8 mouse cellular contexts compared by ENCODE assay signal in the genomic region with DNA sequence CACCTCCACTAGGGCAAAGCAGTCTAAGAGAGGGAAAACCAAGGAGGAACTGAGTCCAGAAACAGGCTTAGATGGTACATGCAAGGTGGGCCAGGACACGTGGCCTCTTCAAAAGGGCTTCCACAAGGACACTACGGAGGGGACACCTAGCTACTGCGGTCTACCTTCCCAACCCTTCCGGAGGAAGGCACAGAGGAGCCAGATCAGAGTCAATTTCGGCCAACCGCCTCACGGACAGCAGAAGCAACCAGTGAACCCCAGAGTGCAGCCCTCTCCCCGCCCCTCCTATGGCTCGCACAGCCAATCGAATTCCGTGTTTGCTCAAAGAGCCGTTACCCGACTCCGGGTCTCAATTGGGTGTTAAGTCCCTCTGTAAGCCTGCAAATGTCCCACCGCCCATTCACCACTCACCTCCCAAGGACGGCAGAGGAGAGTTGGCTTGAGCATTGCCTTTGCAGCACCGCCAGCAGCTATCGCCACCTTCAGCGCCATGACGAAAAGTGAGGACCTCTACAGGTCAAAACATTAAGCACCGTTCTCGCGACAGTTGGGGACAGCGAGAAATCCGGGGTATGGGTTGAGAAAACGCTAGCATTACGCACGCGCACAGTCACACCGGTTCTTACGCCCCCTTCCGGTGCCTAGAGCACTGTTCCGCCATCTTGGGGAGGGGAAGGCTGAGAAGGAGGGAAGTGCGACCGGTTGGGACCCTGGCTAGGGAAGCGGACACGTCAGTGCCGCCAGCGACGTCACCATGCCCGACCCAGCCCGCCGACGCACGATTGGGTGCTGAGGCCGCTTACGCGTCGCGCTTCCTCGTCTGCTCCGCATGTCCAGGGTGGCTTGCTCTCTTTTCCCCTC. TPM values are rescaled to one million over a fixed set of nuclear protein-coding genes. Genes with fewer than 3 reads are reported as not detected.
A peak's percentile ranks its signal among the peaks of the same experiment; 100 is the strongest.
DNase-seq lines count a peak whose midpoint lies in the region; ATAC-seq and TF ChIP-seq lines count a peak whose summit lies in the region.

A gene (minus strand): TSS at position 534 of the 861 bp plus-strand sequence.
A gene (plus strand): TSS at position 665 of the 861 bp plus-strand sequence.

- H3K27ac ChIP-seq in heart, embryonic 12.5 days (ENCODE audit: poor library complexity, severe bottlenecking) = peak within 1 kb of the TSS; percentile 86
- H3K27ac ChIP-seq in kidney, postnatal 0 days = peak within 1 kb of the TSS; percentile 88
- peak within 1 kb of the TSS; percentile 79 for H3K27ac ChIP-seq in liver, embryonic 11.5 days (ENCODE audit: low read depth, low read length)
- H3K27ac ChIP-seq in stomach, embryonic 14.5 days (ENCODE audit: low read length) = peak within 1 kb of the TSS; percentile 81; the same call in 1 of the 2 replicates

- peak within 1 kb of the TSS; percentile 73 for H3K4me3 ChIP-seq in heart, embryonic 12.5 days
- peak within 1 kb of the TSS; percentile 50 for H3K4me3 ChIP-seq in kidney, postnatal 0 days (replicated peaks; ENCODE audit: low read depth, low read length)
- peak within 1 kb of the TSS; percentile 71 for H3K4me3 ChIP-seq in liver, embryonic 11.5 days (ENCODE audit: low read depth, low read length)
- H3K4me3 ChIP-seq in stomach, embryonic 14.5 days (ENCODE audit: low read depth, low read length) = peak within 1 kb of the TSS; percentile 54

- H3K4me1 ChIP-seq in heart, embryonic 12.5 days (replicated peaks) = peaks cover 22% of the 10 kb centered on the region
- no peaks in the 10 kb centered on the region for H3K4me1 ChIP-seq in kidney, postnatal 0 days (replicated peaks; ENCODE audit: insufficient read depth, low read length)
- no peaks in the 10 kb centered on the region; the same call in 1 of the 2 replicates for H3K4me1 ChIP-seq in liver, embryonic 11.5 days (replicated peaks; ENCODE audit: control insufficient read depth, insufficient read depth, low read length)
- H3K4me1 ChIP-seq in stomach, embryonic 14.5 days (ENCODE audit: control insufficient read depth, insufficient read depth, low read length) = peaks cover 3% of the 10 kb centered on the region; the same call in 1 of the 2 replicates

- WGBS in heart, embryonic 12.5 days = 15% methylated on average over 51 of the region's 52 CpGs
- WGBS in kidney, postnatal 0 days = 24% methylated on average over 52 of the region's 52 CpGs
- 11% methylated on average over 52 of the region's 52 CpGs for WGBS in liver, embryonic 11.5 days
- 15% methylated on average over 46 of the region's 52 CpGs for WGBS in stomach, embryonic 14.5 days

- TF ChIP-seq CTCF in kidney, postnatal 0 days (IDR thresholded peaks at IDR 0.05; ENCODE audit: low read depth) = peak; percentile 62

- peak within 1 kb of the TSS; percentile 83 for H3K9ac ChIP-seq in heart, embryonic 12.5 days
- H3K9ac ChIP-seq in kidney, postnatal 0 days (ENCODE audit: low read depth, low read length) = peak within 1 kb of the TSS; percentile 65
- peak within 1 kb of the TSS; percentile 84 for H3K9ac ChIP-seq in liver, embryonic 11.5 days (ENCODE audit: low read depth, low read length)
- H3K9ac ChIP-seq in stomach, embryonic 14.5 days (replicated peaks; ENCODE audit: low read depth, low read length) = peak within 1 kb of the TSS; percentile 65

- DNase-seq in CD4-positive helper T cell, adult 2 months (ENCODE audit: low read depth, low spot score) = peak; percentile 96
- DNase-seq in brain, embryonic 18.5 days (ENCODE audit: low read depth, low spot score) = peak; percentile 94
- DNase-seq in kidney, postnatal 0 days (ENCODE audit: low spot score) = peak; percentile 97
- peak; percentile 89 for DNase-seq in liver, embryonic 11.5 days (ENCODE audit: low spot score)
- DNase-seq in naive thymus-derived CD4-positive, alpha-beta T cell, adult 2 months (ENCODE audit: low read depth) = peak; percentile 96

- peak within 1 kb of the TSS; percentile 74 for H3K4me2 ChIP-seq in heart, embryonic 12.5 days
- peak within 1 kb of the TSS; percentile 67 for H3K4me2 ChIP-seq in kidney, postnatal 0 days (ENCODE audit: low read length)
- H3K4me2 ChIP-seq in liver, embryonic 11.5 days = peak within 1 kb of the TSS; percentile 76
- H3K4me2 ChIP-seq in stomach, embryonic 14.5 days (replicated peaks; ENCODE audit: low read depth, low read length) = peak within 1 kb of the TSS; percentile 49

- H3K27me3 ChIP-seq in heart, embryonic 12.5 days (replicated peaks) = no peaks in the 10 kb centered on the region; the same call in 1 of the 2 replicates
- no peaks in the 10 kb centered on the region for H3K27me3 ChIP-seq in kidney, postnatal 0 days (ENCODE audit: insufficient read depth, low read length)
- H3K27me3 ChIP-seq in liver, embryonic 11.5 days (replicated peaks; ENCODE audit: control insufficient read depth, insufficient read depth, low read length) = peaks cover 11% of the 10 kb centered on the region
- no peaks in the 10 kb centered on the region for H3K27me3 ChIP-seq in stomach, embryonic 14.5 days (ENCODE audit: control insufficient read depth, insufficient read depth, low read length)

- H3K9me3 ChIP-seq in heart, embryonic 12.5 days (replicated peaks) = no peaks in the 10 kb centered on the region
- H3K9me3 ChIP-seq in kidney, postnatal 0 days (replicated peaks; ENCODE audit: low read length) = no peaks in the 10 kb centered on the region
- no peaks in the 10 kb centered on the region for H3K9me3 ChIP-seq in liver, embryonic 11.5 days (ENCODE audit: control insufficient read depth, low read length)
- no peaks in the 10 kb centered on the region for H3K9me3 ChIP-seq in stomach, embryonic 14.5 days (ENCODE audit: control insufficient read depth, low read depth, low read length)

- peaks cover 33% of the 10 kb centered on the region for H3K36me3 ChIP-seq in heart, embryonic 12.5 days
- H3K36me3 ChIP-seq in kidney, postnatal 0 days (ENCODE audit: insufficient read depth, low read length) = no peaks in the 10 kb centered on the region
- H3K36me3 ChIP-seq in liver, embryonic 11.5 days (ENCODE audit: control insufficient read depth, insufficient read depth, low read length) = peaks cover 11% of the 10 kb centered on the region; the same call in 1 of the 2 replicates
- no peaks in the 10 kb centered on the region; the same call in 1 of the 2 replicates for H3K36me3 ChIP-seq in stomach, embryonic 14.5 days (ENCODE audit: control insufficient read depth, insufficient read depth, low read length)

- ATAC-seq in erythroid progenitor cell, adult 5-6 weeks (replicated peaks; ENCODE audit: low FRiP score, poor library complexity, severe bottlenecking) = peak; percentile 89
- ATAC-seq in heart, embryonic 12.5 days (ENCODE audit: insufficient number of reproducible peaks, low FRiP score) = peak; percentile 94
- ATAC-seq in kidney, postnatal 0 days (replicated peaks; ENCODE audit: low FRiP score, low read depth) = peak; percentile 97
- peak; percentile 92 for ATAC-seq in liver, embryonic 11.5 days (replicated peaks; ENCODE audit: low FRiP score)
- ATAC-seq in stomach, embryonic 14.5 days (ENCODE audit: insufficient number of reproducible peaks, insufficient read depth, low FRiP score, low read depth) = peak; percentile 95

RNA-seq across cellular contexts. Expression of the first gene that starts in this region (rescaled TPM):
- 135 and 141 TPM in 2 replicates for total RNA-seq in erythroid progenitor cell, adult 5-6 weeks (2015; ENCODE audit: low replicate concordance)
- total RNA-seq in erythroid progenitor cell, adult 5-6 weeks (2017; ENCODE audit: low replicate concordance) = 68.3 and 80.2 TPM in 2 replicates
- 270 and 279 TPM in 2 replicates for polyA plus RNA-seq in heart, embryonic 12.5 days (2016; fragmentation: Nextera tagmentation; extraction: Ambion mirVana)
- polyA plus RNA-seq in kidney, postnatal 0 days (2015; fragmentation: Nextera tagmentation; extraction: Ambion mirVana) = 256 and 265 TPM in 2 replicates
- 196 and 206 TPM in 2 replicates for polyA plus RNA-seq in liver, embryonic 11.5 days (2014; fragmentation: Nextera tagmentation; extraction: Ambion mirVana)
- polyA plus RNA-seq in stomach, embryonic 14.5 days (2014; fragmentation: Nextera tagmentation; extraction: Ambion mirVana) = 217 and 238 TPM in 2 replicates

RNA-seq across cellular contexts. Expression of the second gene that starts in this region (rescaled TPM):
- 115 and 124 TPM in 2 replicates for total RNA-seq in erythroid progenitor cell, adult 5-6 weeks (2015; ENCODE audit: low replicate concordance)
- 47.6 and 75.7 TPM in 2 replicates for total RNA-seq in erythroid progenitor cell, adult 5-6 weeks (2017; ENCODE audit: low replicate concordance)
- 144 and 145 TPM in 2 replicates for polyA plus RNA-seq in heart, embryonic 12.5 days (2016; fragmentation: Nextera tagmentation; extraction: Ambion mirVana)
- 260 and 283 TPM in 2 replicates for polyA plus RNA-seq in kidney, postnatal 0 days (2015; fragmentation: Nextera tagmentation; extraction: Ambion mirVana)
- 207 and 230 TPM in 2 replicates for polyA plus RNA-seq in liver, embryonic 11.5 days (2014; fragmentation: Nextera tagmentation; extraction: Ambion mirVana)
- 227 and 236 TPM in 2 replicates for polyA plus RNA-seq in stomach, embryonic 14.5 days (2014; fragmentation: Nextera tagmentation; extraction: Ambion mirVana)

Comparison
In these comparisons a context has a peak if more than half of its experiments do, and no peak if none do; other contexts are left out.
1. Peak in every context shown above with its lines: DNase-seq, ATAC-seq, H3K4me3 ChIP-seq and H3K27ac ChIP-seq.